Mouse (Mus musculus) spleen, adult 2 months (tissue): ENCODE results near the gene Gm28374.

ENCODE experiments used
- CTCF ChIP-seq: fragments of 200-500 bp; IDR thresholded peaks from 2 replicates; pipeline ENCODE4 v1.5.1; 2011; ENCODE audit warnings: mild to moderate bottlenecking, inconsistent platforms; ENCODE audit not compliant: insufficient read depth, insufficient read length, insufficient replicate concordance; ENCODE audit errors: extremely low read depth
- POLR2A ChIP-seq: fragments of 200-500 bp; IDR thresholded peaks from 2 replicates; pipeline ENCODE4 v1.6.1; 2011; ENCODE audit warnings: low read depth, low read length, inconsistent platforms

DNA sequence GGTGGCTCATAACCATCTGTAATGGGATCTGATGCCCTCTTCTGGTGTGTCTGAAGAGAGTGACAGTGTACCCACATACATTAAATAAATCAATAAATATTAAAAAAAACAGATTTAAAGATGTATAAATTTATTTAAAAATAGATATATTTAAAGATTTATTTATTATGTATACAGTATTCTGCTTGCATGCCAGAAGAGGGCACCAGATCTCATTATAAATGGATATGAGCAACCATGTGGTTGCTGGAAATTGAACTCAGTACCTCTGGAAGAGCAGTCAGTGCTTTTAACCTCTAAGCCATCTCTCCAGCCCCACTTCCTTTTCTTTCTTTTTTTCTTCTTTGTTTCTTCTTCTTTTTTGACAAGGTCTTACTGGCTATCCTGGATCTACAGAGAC, 42.1 kb downstream of the Gm28374 start:
- no peak for TF ChIP-seq POLR2A
- TF ChIP-seq CTCF, result no peak
